Mouse (Mus musculus) ES-E14 (cell line): ENCODE measurements around the gene Col8a2. TPM values are rescaled to one million over a fixed set of nuclear protein-coding genes. Genes with fewer than 3 reads are reported as not detected.

Source experiments
- DNase-seq: peaks from one replicate; pipeline ENCODE4 v3.0.0-alpha.2; 2013; ENCODE audit warnings: low read depth, low spot score
- H3K27ac ChIP-seq: 2 replicates; pipeline ENCODE4 v1.5.1; 2012; ENCODE audit warnings: low read depth, mild to moderate bottlenecking, low read length, moderate library complexity, mixed read lengths; ENCODE audit not compliant: poor library complexity, insufficient read depth, severe bottlenecking
- H3K36me3 ChIP-seq: 2 replicates; pipeline ENCODE4 v1.6.1; 2012; ENCODE audit warnings: mild to moderate bottlenecking, low read length, moderate library complexity, mixed read lengths; ENCODE audit not compliant: control insufficient read depth, poor library complexity, insufficient read depth, severe bottlenecking
- H3K4me1 ChIP-seq, 2 experiments: fragments of 150-350 bp in 1 of 2; sonication (generic) in 1 of 2; 2 replicates each; pipeline ENCODE4 v1.6.1; 2012; ENCODE audit warnings: low read length in 2 of 2, mild to moderate bottlenecking in 1 of 2, mixed read lengths in 1 of 2; ENCODE audit not compliant: control insufficient read depth in 2 of 2, insufficient read depth in 2 of 2, poor library complexity in 1 of 2
- H3K4me3 ChIP-seq, 2 experiments: fragments of 150-350 bp in 1 of 2; sonication (generic) in 1 of 2; 2 replicates each; pipeline ENCODE4 v1.5.1; 2012; ENCODE audit warnings: low read length in 2 of 2, low read depth in 1 of 2, mild to moderate bottlenecking in 1 of 2, mixed read lengths in 1 of 2; ENCODE audit not compliant: insufficient read depth in 1 of 2, poor library complexity in 1 of 2, severe bottlenecking in 1 of 2
- H3K9ac ChIP-seq: 2 replicates; pipeline ENCODE4 v1.6.1; 2012; ENCODE audit warnings: low read depth, mild to moderate bottlenecking, low read length, mixed read lengths; ENCODE audit not compliant: poor library complexity, insufficient read depth, severe bottlenecking
- H3K9me3 ChIP-seq: fragments of 150-350 bp; sonication (generic); 2 replicates; pipeline ENCODE4 v1.6.1; 2012; ENCODE audit warnings: low read depth, mild to moderate bottlenecking, low read length; ENCODE audit not compliant: control insufficient read depth, insufficient read depth
- CHD2 ChIP-seq: IDR thresholded peaks from 2 replicates; pipeline ENCODE4 v1.6.1; 2014; ENCODE audit warnings: mild to moderate bottlenecking, low read depth, low read length, inconsistent platforms
- HCFC1 ChIP-seq: IDR thresholded peaks from 2 replicates; pipeline ENCODE4 v1.6.1; 2012; ENCODE audit warnings: low read length, inconsistent platforms, borderline replicate concordance; ENCODE audit not compliant: insufficient read depth
- MAFK ChIP-seq: IDR thresholded peaks from 2 replicates; pipeline ENCODE4 v1.6.1; 2014; ENCODE audit warnings: mild to moderate bottlenecking, low read depth, low read length, inconsistent platforms; ENCODE audit not compliant: insufficient read depth
- ZC3H11A ChIP-seq: IDR thresholded peaks from 2 replicates; pipeline ENCODE4 v1.6.1; 2012; ENCODE audit warnings: low read depth, mild to moderate bottlenecking, inconsistent platforms, low read length, borderline replicate concordance
- ZNF384 ChIP-seq: IDR thresholded peaks from 2 replicates; pipeline ENCODE4 v1.6.1; 2012; ENCODE audit warnings: low read depth, low read length, inconsistent platforms
- in situ Hi-C, 2 experiments: fragments of 600-800 bp; cut with MboI; formaldehyde crosslinking; loops; one replicate each; pipeline ENCODE4 v1.15.1; 2025; ENCODE audit warnings: low sequenced_read_pairs in 2 of 2, inconsistent platforms in 1 of 2; ENCODE audit not compliant: unreplicated experiment in 2 of 2
- total RNA-seq: library from RNA; depleted of rRNA; stranded (reverse); fragments of 300-350 nt; gene quantifications from 2 replicates; pipeline ENCODE4 v1.2.3, GENCODE M21; 2012

Col8a2 gene
- total RNA-seq, 1 experiment = 3.7 TPM

- Histone ChIP-seq H3K9me3 (no peaks in the 10 kb centered on the region), H3K4me1 (peaks cover 0 to 14% of the 10 kb centered on the region in 2 experiments; a peak in 2 of 4 replicates), H3K27ac (no peak overlapping the region), H3K4me3 (peak overlapping the region; percentile 6 to 23; a peak in 2 of 4 replicates), H3K36me3 (peaks cover 2% of the 10 kb centered on the region; the same call in 1 of the 2 replicates), H3K9ac (peak overlapping the region; percentile 9; the same call in 1 of the 2 replicates)
- in situ Hi-C loops = loop anchor here in 1 of 2 experiments (25.0 kb wide), 1 partner anchor 212 kb away; the partner anchor contains the start of gene Ago4
- TF ChIP-seq HCFC1 = no peak
- DNase-seq = no peak
These were observed 38.3 kb downstream of the Col8a2 start for GRCm38 (mm10) chr4:126324861-126325260.

- in situ Hi-C loops = loop anchor here in 1 of 2 experiments (25.0 kb wide), 1 partner anchor 212 kb away; the partner anchor contains the start of gene Ago4
- peaks cover 0 to 14% of the 10 kb centered on the region in 2 experiments; a peak in 2 of 4 replicates for H3K4me1 ChIP-seq
- TF ChIP-seq MAFK (no peak), HCFC1 (no peak), CHD2 (no peak), ZC3H11A (no peak), ZNF384 (no peak)
- no peak for DNase-seq
- H3K36me3 ChIP-seq = no peaks in the 10 kb centered on the region
- H3K9me3 ChIP-seq = no peaks in the 10 kb centered on the region
- H3K4me3 ChIP-seq = peak within 1 kb of the TSS; percentile 6 to 23; a peak in 2 of 4 replicates
- H3K27ac ChIP-seq = no peak within 1 kb of the TSS
- peak within 1 kb of the TSS; percentile 9; the same call in 1 of the 2 replicates for H3K9ac ChIP-seq
These were observed 38.8 kb downstream of the Col8a2 start, which contains the start of gene Tekt2 for GRCm38 (mm10) chr4:126325281-126325861. Gene Tekt2 (minus strand): TSS chr4:126325688.

DNA sequence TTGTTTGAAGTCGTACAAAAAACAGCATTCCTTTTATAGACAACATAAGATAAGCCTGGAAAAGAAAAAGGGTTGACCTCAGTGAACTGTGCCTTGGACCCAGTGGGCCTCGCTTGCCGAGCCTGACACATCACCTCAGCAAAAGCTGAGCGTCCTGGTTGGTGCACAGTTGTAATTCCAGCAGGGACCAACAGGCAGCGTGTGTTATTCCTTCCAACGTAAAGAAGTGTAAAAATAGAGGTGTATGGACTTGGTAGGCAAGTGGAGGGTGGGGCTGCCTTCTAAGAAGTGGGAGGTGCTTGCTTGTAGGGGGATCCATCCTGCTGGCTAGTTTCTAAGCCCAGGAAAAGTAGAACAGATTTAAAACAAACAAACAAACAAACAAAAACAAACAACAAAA, 39.4 kb downstream of the Col8a2 start:
- in situ Hi-C loops = loop anchor here in 1 of 2 experiments (25.0 kb wide), 1 partner anchor 211 kb away; the partner anchor contains the start of gene Ago4
- Histone ChIP-seq H3K27ac (no peak overlapping the region), H3K9ac (no peak overlapping the region), H3K9me3 (no peaks in the 10 kb centered on the region), H3K4me3 (no peak overlapping the region), H3K36me3 (no peaks in the 10 kb centered on the region), H3K4me1 (peaks cover 0 to 14% of the 10 kb centered on the region in 2 experiments; a peak in 2 of 4 replicates)
- TF ChIP-seq ZNF384 (no peak), HCFC1 (no peak), MAFK (no peak), CHD2 (no peak), ZC3H11A (no peak)
- no peak for DNase-seq

DNA sequence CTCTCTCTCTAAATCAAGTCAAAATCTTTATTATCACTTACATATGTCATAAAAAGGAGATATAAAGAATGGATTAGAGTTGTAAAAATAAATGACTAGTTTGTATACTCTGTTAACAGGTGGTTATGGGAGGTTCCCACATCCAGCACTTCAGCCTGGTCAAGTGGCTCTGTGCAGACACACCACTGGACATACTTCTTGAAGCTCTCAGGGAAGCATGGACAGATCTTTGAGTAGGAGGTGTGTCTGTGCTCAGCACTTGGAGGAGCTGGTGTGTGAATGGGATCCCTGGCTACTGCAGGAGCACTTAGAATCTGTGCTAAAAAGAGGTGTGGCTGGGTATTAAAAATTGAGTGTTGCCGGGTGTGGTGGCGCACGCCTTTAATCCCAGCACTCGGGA, 43.7 kb downstream of the Col8a2 start:
- Histone ChIP-seq H3K9ac (no peak overlapping the region), H3K36me3 (no peaks in the 10 kb centered on the region), H3K4me3 (no peak overlapping the region), H3K9me3 (no peaks in the 10 kb centered on the region), H3K4me1 (peaks cover 0 to 4% of the 10 kb centered on the region in 2 experiments; a peak in 1 of 4 replicates), H3K27ac (no peak overlapping the region)
- TF ChIP-seq CHD2 (no peak), ZC3H11A (no peak), ZNF384 (no peak), MAFK (no peak), HCFC1 (no peak)
- no peak for DNase-seq
- in situ Hi-C loops = loop anchor here in 1 of 2 experiments (25.0 kb wide), 1 partner anchor 207 kb away; the partner anchor contains the start of gene Ago4
